Mouse (Mus musculus) CH12F3 (cell line): ENCODE data around the gene Was.
"Not testable (repeated sequence)": the region's sequence is repeated elsewhere in the genome, so short reads cannot be mapped to it uniquely, and the experiment has no call there.

Experiments used
- in situ Hi-C: fragments of 300-500 bp; cut with MboI; formaldehyde crosslinking; loops from 2 replicates; pipeline ENCODE4 v1.14.3; 2020; ENCODE audit warnings: low sequenced_read_pairs

Was gene

GRCm38 (mm10) chrX:8090346-8090953 lies at the start of gene Was:
TSS of gene Was (minus strand) at chrX:8090498.
- in situ Hi-C loops, result no loop called here

DNA sequence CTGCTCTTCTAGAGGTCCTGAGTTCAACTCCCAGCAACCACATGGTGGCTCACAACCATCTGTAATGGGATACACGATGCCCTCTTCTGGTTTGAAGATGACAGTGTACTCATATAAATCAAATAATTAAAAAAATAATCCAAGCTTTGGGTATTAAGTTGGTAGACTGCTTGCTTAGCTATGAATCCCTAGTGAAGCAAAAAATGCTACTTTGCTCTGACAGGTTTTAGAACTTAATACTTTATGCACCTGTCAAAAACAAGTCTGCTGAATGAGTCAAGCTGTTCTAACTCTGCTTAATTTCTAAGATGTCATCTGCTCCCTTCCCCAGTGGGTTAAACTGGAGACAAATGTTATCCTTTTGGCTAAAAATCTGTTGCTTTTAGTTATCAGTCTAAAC lies 49.2 kb upstream of the Was start:
- in situ Hi-C loops, result no loop called here

DNA sequence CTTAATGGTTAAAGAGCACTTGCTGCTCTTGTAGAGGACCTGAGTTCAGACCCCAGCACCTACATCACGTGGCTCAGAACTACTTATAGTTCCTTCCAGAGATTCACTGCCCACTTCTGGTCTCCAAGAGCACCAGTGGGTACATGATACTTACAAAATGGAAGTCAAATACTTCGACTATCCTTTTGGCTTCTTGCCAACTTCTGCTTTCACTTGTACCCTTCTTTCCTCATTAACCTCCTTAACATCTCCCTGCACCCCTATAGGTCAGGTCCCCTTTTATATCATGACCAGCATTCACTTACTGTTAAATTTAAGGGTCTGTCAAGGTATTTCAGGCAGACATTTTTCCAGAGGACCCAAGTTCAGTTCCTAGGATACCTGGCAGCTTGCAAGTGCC lies 45.6 kb upstream of the Was start:
- in situ Hi-C loops, result no loop called here

DNA sequence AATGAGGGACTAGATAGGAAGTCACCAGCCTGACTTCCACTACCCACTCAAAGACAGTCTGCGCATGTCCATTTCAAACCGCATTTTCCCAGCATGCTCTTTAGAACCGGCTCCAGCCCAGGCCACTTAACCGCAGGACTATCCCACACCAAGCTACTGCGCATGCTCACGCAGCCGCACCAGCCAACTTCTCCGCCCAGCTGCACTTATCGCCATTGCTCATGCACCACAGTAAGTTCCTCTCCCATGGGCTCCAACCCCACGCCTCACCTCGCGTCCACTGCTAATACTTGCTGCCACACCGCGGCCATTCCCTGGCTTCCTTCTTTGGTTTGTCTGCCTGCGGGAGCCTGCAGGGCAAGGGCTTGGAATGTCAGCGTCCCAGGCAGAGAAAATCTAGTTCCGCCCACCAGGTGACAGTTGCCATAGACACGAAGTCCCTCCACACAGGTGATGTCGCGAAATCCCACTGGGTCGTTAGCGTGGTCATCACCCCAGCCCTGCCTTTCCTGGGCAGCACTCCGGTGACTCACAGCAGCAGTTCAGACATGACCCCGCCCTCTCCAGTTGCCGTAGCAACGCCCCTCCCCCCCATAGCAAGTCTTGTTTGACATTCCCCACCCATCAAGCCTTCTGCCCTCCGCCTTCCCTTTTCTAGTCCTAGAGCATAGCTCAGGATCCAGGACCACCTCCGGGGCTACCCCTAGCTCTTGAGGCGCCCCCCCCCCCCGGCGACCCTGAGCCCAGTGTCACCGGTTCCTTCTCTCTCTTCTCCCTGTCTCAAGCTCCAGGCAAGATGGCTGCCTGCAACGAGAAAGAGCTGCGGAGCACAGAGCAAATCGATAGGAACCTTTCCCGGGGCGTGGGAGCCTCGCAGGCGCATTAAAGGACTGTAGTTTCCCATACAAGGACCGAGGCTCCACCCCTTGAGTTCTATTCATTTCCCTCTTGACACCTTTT lies 42.0 kb upstream of the Was start, which contains the start of gene Wdr13:
Gene Wdr13, minus strand, starts transcription at position 876 of the 960 bp plus-strand sequence.
- in situ Hi-C loops, result no loop called here

GRCm38 (mm10) chrX:8131393-8131792 lies 41.1 kb upstream of the Was start:
- in situ Hi-C loops, result no loop called here

DNA sequence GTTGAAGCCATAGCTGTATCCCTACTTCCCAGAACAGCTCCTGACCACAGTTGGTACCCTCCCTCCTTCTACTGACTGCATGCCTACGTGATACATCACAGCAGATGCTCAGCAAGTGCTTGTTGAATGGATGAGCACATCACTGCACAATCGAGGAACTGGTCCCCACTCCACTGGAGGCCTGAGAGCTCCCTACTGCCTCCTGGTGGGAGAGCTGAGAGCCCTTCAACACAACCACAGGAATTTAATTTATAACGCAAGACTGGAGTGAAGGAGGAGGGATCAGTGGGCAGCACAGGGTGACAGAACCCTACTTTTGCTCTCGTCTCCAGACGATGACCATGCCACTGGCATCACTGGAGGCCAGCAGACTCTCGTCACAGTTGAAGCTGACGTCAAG lies 34.9 kb upstream of the Was start:
- in situ Hi-C loops, result no loop called here

DNA sequence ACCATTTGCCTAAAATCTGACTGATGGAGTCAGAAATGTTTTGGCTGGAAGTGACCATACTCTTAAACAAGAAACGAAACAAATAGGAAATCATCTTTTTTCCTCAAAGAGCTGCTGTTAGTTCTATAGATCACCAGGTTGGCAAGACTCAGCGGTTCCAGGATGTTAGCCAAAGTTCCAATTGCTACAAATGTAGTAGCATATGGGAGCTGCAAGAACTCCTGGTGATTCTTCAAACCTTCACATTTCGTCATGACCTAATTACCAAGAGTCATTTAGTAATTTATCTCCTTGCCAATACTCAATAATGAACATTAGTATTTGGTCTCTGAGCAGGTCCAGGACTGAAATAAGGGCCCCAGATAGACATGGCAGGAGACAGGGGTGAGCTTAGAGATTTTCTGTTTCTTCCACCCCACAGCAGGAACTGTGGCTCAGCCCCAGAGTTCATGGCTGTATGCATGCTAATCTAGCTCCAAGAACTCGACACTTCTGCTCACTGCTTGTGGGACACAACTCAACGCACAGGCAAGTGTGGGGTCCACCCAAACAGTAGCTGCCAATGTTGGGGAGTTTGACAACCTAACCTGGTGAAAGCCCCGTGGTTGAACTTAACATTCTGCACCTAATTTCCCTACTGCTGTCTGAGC lies 33.6 kb upstream of the Was start:
- in situ Hi-C loops, result loop anchor here (25.0 kb wide), 1 partner anchor 212 kb away; the partner anchor contains the start of genes Gm10490, Gm10491 and Pcsk1n

GRCm38 (mm10) chrX:8117264-8117663 lies 27.0 kb upstream of the Was start:
- in situ Hi-C loops, result loop anchor here (25.0 kb wide), 1 partner anchor 205 kb away; the partner anchor contains the start of genes Gm10490, Gm10491 and Pcsk1n

DNA sequence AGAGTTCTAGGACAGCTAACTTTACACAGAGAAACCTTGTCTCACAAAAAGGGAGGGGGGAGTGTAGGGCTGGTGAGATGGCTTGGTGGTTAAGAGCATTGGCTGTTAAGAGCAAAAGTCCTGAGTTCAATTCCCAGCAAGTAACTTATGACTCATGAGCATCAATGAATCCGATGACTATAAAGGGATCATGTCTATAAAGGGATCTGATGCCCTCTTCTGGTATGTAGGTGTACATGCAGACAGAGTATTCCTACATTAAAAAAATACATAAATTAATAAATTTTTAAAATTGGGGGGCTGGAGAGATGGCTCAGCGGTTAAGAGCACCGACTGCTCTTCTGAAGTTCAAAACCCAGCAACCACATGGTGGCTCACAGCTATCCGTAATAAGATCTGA lies 25.0 kb upstream of the Was start:
- in situ Hi-C loops, result loop anchor here (25.0 kb wide), 1 partner anchor 203 kb away; the partner anchor contains the start of genes Gm10490, Gm10491 and Pcsk1n

DNA sequence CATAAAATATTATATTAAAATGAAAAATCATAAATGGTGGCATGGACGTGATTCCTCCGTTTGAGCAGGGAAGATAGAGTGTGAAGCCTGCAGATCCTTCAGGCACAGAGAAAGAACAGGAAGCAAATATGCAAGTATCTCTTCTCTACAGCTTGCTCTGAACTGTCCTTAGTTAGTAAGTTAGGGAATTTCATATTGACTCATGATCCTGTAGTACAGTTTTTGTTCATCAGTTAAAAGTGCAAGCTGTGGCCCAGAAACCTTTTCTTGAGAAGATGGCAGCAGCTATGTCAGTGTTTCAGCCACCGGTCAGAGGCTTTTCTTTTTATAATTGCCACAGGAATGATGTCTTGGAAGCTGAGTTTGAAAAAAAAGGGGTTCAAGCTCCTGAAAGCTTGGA lies 14.7 kb upstream of the Was start:
- in situ Hi-C loops, result loop anchor here (25.0 kb wide), 1 partner anchor 193 kb away; the partner anchor contains the start of genes Gm10490, Gm10491 and Pcsk1n

DNA sequence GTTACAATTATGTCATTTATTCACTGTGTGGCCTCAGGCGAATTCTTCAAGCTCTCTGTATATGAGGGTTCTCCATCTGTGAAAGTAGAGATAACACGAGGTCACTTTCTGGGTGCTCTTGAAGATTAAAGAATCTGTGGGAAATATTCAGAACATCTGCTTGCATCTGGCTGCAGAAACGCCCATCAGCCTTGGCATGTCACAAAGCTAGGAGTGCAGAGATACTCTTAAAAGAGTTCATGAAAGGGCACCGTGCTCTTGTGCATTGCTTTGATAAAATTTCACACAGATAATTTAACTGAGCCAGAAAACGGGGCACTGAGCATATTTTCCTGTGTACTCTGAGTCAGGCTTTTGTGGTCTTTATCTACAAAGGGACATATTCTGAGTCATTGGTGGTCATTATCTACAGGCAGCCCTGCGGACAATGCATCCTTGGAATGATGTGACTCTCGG lies 11.9 kb upstream of the Was start:
- in situ Hi-C loops, result loop anchor here (25.0 kb wide), 1 partner anchor 190 kb away; the partner anchor contains the start of genes Gm10490, Gm10491 and Pcsk1n

GRCm38 (mm10) chrX:8101017-8101416 lies 10.7 kb upstream of the Was start:
- in situ Hi-C loops, result loop anchor here (25.0 kb wide), 1 partner anchor 189 kb away; the partner anchor contains the start of genes Gm10490, Gm10491 and Pcsk1n

- in situ Hi-C loops, result no loop called here
Observed at GRCm38 (mm10) chrX:8099435-8099834, 9.1 kb upstream of the Was start.

- in situ Hi-C loops, result no loop called here
Observed at GRCm38 (mm10) chrX:8096787-8097242, 6.5 kb upstream of the Was start.

GRCm38 (mm10) chrX:8096068-8096786 lies 5.9 kb upstream of the Was start:
- in situ Hi-C loops, result not testable (repeated sequence)

DNA sequence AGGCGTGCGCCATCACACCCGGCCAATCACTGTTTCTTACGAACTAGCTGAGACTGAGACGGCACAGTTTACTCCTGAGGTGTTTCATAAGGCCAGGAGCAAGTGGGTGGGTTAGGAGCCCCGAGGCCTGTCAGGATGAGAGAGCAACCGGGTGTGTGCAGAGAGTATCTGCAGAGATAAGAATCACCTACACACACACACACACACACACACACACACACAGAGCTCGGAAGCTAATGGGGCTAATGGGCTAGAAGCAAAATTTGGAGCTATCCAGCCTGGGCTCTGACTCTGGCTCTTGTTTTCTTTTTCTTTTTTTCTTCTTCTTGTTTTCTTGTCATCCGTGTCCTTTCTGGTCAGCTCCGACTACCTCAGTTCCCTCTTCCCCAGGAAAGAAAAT lies 5.2 kb upstream of the Was start:
- in situ Hi-C loops, result no loop called here

- in situ Hi-C loops, result not testable (repeated sequence)
Observed at GRCm38 (mm10) chrX:8090954-8091347, 653 bp upstream of the Was start.

DNA sequence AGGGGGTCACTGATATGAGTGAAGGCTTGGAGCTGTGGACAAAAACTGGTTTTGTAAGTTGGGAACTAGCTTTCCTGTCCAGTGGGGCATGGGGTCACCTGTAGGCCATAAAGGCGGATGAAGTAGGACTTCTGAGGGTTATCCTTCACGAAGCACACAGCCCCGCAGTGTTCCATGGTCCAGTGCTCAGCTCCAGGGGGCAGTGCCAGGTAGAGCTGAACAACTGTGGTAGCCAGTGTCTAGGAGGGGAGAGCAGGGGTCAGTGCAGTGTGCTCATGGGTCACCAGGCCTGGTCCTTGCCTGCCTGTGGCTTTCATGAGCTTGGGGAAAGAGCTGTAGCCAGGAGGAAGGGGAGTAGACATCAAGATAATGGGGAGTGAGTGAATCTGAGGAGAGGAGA lies 552 bp downstream of the Was start:
- in situ Hi-C loops, result no loop called here

DNA sequence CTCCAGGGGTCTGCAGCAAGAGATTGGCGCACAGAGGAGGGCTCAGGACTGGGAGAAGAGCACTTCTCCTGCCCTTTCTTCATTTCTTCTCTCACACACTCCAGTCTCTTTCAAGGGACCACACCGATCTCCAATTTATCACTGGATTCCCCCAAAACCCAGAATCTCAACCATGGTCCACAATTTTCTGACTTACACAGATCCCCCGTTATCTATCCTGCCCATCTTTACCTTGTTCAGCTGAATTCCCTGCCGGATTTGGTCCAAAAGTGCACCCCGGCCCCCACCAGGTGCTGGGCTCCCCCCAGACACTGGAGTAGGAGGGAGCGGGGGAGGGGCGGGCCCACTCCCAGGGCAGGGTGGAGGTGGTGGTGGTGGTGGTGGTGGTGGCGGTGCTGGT lies 4.7 kb downstream of the Was start:
- in situ Hi-C loops, result no loop called here

GRCm38 (mm10) chrX:8084771-8085259 lies 5.5 kb downstream of the Was start:
- in situ Hi-C loops, result no loop called here
